Mouse (Mus musculus) layer of hippocampus, postnatal 10 days (tissue): Measurements from ENCODE around the gene Lrp1. TPM values are rescaled to one million over a fixed set of nuclear protein-coding genes. Genes with fewer than 3 reads are reported as not detected.

Source experiments
- DNase-seq, 2 experiments: peaks; one replicate each; pipeline ENCODE4 v3.0.0; 2021; ENCODE audit warnings: low spot score in 2 of 2
- total RNA-seq, 2 experiments: library from RNA; stranded (reverse); gene quantifications; 2 replicates each; pipeline ENCODE4 v1.2.3; 2021

Gene Lrp1
- total RNA-seq, 2 experiments from 2014 or later = 263 to 291 TPM

- no peak for DNase-seq
Measured at GRCm38 (mm10) chr10:127524646-127525255, 96.2 kb downstream of the Lrp1 start.

- DNase-seq = peak; percentile 79 to 90
Measured at GRCm38 (mm10) chr10:127522088-127522581, 98.8 kb downstream of the Lrp1 start, which contains the start of gene Shmt2. TSS of gene Shmt2 (minus strand) at chr10:127522444.

GRCm38 (mm10) chr10:127521611-127522080 is 99.3 kb downstream of the Lrp1 start:
- DNase-seq = no peak

GRCm38 (mm10) chr10:127520714-127521357 is 100.1 kb downstream of the Lrp1 start:
- no peak for DNase-seq

- no peak for DNase-seq
Measured at GRCm38 (mm10) chr10:127519903-127520713, 100.8 kb downstream of the Lrp1 start.

- no peak for DNase-seq
Measured at GRCm38 (mm10) chr10:127519041-127519701, 101.8 kb downstream of the Lrp1 start.

- DNase-seq = no peak
Measured at GRCm38 (mm10) chr10:127517941-127518340, 103.0 kb downstream of the Lrp1 start.

- no peak for DNase-seq
Measured at GRCm38 (mm10) chr10:127516576-127517260, 104.2 kb downstream of the Lrp1 start.

- no peak for DNase-seq
Measured at GRCm38 (mm10) chr10:127515983-127516459, 104.9 kb downstream of the Lrp1 start.

- no peak for DNase-seq
Measured at GRCm38 (mm10) chr10:127515271-127515982, 105.5 kb downstream of the Lrp1 start.

- no peak for DNase-seq
Measured at GRCm38 (mm10) chr10:127514764-127515163, 106.2 kb downstream of the Lrp1 start, which contains the start of gene Ndufa4l2. TSS of gene Ndufa4l2 (plus strand) at chr10:127514967.

- no peak for DNase-seq
Measured at GRCm38 (mm10) chr10:127514111-127514698, 106.7 kb downstream of the Lrp1 start.

- DNase-seq = no peak
Measured at GRCm38 (mm10) chr10:127513501-127514091, 107.4 kb downstream of the Lrp1 start.

- DNase-seq = peak; percentile 98
Measured at GRCm38 (mm10) chr10:127512813-127513212, 108.1 kb downstream of the Lrp1 start.

GRCm38 (mm10) chr10:127512307-127512666 is 108.7 kb downstream of the Lrp1 start:
- DNase-seq = no peak

- peak; percentile 75 to 80 for DNase-seq
Measured at GRCm38 (mm10) chr10:127511634-127512306, 109.2 kb downstream of the Lrp1 start.

GRCm38 (mm10) chr10:127510895-127511617 is 109.9 kb downstream of the Lrp1 start:
- peak in 1 of 2 experiments; percentile 30 for DNase-seq
